Mouse (Mus musculus) CD4-positive helper T cell, adult 2 months (primary cell): ENCODE measurements around the gene Gng3.
A peak's percentile ranks its signal among the peaks of the same experiment; 100 is the strongest.

Experiments used
- DNase-seq: peaks from one replicate; pipeline ENCODE4 v3.0.0-alpha.2; 2012; ENCODE audit warnings: low read depth, missing footprints, low spot score

Gene Gng3

DNA sequence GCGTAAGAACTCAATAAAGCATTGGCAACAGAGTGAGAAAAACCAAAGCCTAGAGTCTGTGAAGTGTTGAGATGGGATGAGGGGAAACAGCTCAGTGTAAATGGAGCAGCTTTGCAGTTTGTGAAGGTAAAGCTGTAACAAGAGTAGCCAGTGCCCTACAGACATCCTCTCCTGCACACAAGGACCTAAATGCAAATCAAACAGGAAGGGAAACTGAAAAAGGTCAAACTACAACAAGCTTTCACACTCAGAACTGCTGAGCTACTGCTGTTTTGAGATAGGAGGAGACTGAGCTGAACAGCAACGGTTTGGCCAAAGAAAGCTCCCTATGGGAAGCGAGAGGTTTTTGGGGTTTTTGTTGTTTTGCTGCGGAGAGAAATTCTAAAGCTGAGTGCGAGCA lies 32.2 kb downstream of the Gng3 start:
- no peak for DNase-seq

DNA sequence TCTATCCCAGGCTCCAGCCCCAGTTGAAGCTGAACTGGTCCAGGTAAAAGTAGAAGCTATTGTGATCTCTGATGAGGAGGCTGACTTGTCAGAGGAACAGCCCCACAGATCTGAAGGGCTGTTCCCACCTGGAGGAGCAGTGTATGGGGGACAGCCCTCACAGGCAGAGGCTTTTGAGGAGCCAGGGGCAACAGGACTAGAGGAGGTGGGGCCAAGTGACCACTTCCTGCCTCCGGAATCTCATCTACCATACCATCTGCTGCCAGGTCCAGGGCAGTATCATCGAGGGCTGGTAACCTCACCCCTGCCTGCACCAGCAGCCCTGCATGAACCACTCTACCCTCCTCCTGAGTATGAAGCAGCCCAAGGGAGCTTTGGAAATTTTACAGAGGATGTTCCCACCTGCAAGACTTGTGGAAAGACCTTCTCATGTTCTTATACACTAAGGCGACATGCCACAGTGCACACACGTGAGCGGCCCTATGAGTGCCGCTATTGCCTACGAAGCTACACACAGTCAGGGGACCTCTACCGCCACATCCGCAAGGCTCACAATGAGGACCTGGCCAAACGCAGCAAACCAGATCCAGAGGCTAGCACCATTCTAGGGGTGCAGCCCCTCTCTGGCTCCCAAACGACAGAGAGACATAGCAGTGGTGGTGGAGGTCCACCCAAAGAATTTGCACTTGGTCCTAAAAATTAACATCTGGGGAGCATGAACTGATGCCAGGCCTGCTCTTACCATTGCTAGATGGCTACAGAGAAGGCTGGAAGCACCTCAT lies 34.9 kb downstream of the Gng3 start:
- peak; percentile 11 for DNase-seq

DNA sequence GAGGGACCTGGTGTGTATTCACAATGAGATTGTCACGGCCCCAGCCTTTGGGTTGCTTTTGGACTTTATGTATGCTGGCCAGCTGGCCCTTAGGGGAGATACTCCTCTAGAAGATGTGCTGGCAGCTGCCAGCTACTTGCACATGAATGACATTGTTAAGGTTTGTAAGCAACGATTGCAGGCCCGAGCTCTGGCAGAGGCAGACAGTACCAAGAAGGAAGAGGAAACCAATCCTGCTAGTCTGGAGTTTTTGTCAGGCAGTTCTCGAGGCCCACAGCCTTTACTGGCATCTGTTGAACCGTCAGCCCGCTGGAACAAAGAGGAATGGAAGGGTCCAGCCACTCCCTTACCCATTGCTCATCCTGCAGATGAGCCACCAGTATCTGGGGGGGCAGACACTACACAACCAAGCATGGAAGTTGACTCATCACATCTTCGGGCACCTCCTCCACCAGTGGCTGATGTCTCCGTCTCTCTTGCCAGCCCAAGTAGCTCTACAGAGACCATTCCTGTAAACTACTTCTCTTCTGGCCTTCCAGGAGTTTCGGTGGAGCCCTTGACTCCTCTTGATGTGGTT lies 35.7 kb downstream of the Gng3 start:
- no peak for DNase-seq

DNA sequence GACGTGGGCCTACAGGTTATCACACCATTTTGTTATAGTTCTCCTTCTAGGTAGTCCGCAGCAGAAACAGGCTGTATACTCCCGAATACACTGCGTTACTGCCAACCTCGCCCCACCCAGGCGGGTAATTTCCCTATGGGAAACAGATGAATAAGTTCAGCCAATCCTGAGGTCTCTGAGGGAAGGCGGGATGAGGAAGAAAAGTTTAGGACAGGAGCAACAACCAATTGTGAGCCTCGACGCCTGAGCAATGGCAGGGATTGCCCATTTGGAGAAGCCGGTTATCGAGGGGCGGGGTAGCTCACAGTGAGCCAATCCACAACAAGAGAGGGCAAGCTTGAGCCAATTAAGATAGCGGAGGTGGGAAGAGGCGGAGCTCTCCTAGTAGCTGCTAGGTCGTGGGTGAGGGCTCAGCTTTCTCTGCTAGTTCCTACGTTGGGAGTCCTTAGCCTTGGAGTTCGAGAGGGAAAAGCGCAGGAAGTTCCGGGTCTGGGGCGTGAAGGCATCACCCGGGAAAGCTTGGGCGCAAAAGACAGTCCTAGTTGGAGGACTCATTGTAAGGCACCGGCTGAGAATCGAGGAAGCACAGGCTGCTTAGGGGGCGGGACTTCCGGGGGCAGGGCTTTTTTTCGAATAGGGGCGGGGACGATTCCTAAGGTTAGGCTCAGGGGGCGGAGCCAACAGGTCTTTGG lies 36.7 kb downstream of the Gng3 start, which contains the start of gene Zbtb3:
Zbtb3 (plus strand) TSS at position 426 of the 692 bp plus-strand sequence.
- peak; percentile 97 for DNase-seq

DNA sequence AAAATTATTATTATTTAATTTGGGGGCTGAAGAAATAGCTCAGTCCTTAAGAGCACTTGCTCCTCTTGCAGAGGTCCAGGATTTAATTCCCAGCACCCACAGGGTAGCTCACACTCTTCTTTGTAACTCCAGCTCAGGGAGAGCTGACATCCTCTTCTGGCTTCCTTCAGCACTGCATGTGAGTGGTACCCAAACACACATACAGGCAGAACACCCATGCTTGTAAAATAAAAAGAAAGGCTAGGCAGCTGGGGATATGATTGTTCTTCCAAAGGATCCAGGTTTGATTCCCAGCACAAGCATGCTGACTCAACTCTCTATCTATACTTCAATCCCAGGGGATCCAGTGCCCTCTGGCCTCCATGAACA lies 40.1 kb downstream of the Gng3 start:
- DNase-seq = peak; percentile 30

DNA sequence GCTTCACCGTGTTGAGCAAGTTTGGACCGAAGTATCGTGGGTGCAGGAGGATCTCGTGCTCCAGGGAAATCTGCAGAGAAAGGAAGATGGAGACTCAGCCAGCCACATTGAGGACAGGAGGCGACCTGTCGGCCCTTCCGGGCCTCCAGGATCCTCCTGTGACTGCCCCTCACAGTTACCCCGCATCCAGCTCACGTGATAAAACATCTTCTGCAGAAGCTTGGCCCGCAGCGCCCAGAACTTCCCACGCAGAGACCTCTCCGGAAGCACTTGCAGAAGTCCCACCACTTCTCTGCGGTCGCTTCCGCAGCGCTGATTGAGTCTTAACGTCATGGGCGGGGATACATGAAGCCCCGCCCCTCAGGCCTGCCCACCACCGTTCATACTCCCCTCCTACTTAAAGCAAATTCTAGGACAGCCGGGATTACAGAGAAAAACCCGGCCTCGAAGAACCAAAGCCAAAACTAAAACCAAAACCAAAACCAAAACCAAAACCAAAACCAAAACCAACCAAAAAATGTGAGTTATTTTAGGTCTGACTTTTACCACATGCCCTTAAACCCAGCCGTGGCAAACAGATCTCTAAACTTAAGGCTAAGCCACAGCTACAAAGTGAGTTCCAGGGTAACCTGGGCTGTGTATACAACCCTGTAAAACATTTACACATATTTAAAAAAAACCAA lies 40.6 kb downstream of the Gng3 start, which contains the start of gene Polr2g:
Polr2g (minus strand) TSS at position 314 of the 683 bp plus-strand sequence.
- peak; percentile 95 for DNase-seq

DNA sequence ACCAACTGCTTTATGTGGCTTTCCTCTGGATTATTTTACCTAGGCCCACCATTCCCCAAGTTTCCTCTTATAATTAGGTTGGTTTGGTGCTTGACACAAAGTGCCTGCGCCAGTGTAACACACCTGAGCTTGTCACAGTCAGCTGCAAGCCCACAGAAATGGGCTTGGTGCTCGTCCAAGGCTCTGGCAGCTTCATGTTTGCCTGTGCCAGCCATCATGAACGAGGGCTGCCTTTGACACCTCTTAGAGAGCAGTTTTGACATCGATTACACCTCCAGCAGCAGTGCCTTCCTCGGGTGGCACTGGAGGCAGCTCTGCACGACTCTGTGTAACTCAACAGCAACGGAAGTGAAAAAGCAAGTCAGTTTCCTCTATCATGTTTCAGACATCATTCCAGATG lies 48.8 kb downstream of the Gng3 start:
- DNase-seq = no peak

DNA sequence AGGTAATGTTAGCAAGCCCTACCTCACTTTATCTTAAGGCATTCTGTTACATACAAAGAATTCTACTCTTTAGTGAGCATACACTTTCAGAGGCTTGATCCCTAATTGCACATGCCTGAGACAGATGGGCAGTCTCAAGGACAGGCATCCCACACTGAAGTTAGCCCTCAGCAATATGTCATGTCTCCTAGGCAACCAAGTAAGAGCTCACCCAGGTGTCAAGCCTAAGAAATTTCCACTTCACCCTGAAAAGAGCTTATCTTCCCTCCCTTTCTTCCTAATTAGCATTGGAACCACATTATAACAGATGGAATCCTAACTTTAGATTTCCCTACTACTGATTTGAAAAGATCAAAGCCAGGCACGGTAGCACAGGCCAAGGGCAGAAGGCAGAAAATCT lies 49.8 kb downstream of the Gng3 start:
- no peak for DNase-seq

DNA sequence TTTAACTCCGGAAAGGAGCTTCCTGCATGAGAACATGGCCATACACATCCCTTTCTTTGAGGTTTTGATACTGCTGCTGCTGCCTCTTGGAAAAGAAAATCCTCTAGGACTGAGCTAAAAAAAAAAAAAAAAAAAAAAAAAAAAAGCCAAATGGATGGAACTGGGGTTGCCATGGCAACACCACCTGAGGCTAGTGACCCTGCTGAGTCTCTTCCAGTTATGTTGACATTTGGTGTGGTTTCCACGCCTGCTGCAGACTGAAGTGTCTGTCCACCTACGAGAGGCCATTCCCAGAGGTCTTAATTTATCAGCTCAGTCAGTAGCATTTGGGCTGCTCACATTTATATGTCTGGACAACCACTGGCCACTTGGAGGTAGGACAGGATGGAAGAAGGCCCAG lies 50.5 kb downstream of the Gng3 start:
- no peak for DNase-seq
